Mouse (Mus musculus): ENCODE data around the gene Clybl. TPM values are rescaled to one million over a fixed set of nuclear protein-coding genes. Genes with fewer than 3 reads are reported as not detected.

The Clybl gene
- total and polyA plus RNA-seq, 3 experiments = 16.5 to 25.7 (median 18.7) TPM

GRCm38 (mm10) chr14:122230621-122231025 is 49.1 kb downstream of the Clybl start:
- peaks cover 0 to 3% of the 10 kb centered on the region in 2 experiments for H3K36me3 ChIP-seq (replicated peaks in 1 of 2; ENCODE audit: control insufficient read depth in 1 of 2, insufficient read depth in 1 of 2, low read length in 1 of 2)
- dilution Hi-C loops (cut with MboI; ENCODE audit: extremely low pct_ligation_motif_present, extremely low pct_unique_long_range_greater_than_20kb, low sequenced_read_pairs) (no loop called here), in situ Hi-C loops (cut with MboI; ENCODE audit: low pct_ligation_motif_present, low pct_unique_long_range_greater_than_20kb, low sequenced_read_pairs) (no loop called here)
- no peaks in the 10 kb centered on the region for H3K9me3 ChIP-seq (replicated peaks; ENCODE audit: low read length)
- H3K9ac ChIP-seq (ENCODE audit: insufficient read depth, low read depth) = no peak overlapping the region
- H3K4me1 ChIP-seq (ENCODE audit: control insufficient read depth in 1 of 2, insufficient read depth in 2 of 2) = no peaks in the 10 kb centered on the region
- no peak overlapping the region for H3K27ac ChIP-seq (ENCODE audit: insufficient read depth, low read depth)
- no peak overlapping the region for H3K4me3 ChIP-seq (replicated peaks in 1 of 3; ENCODE audit: low read depth in 2 of 3, low read length in 2 of 3, poor library complexity in 1 of 3)
- H3K4me2 ChIP-seq (ENCODE audit: insufficient read depth, low read depth, poor library complexity, severe bottlenecking) = no peak overlapping the region
- TF ChIP-seq TCF12 (IDR thresholded peaks at IDR 0.05; ENCODE audit: low read depth, low read length) = no peak
- no peak for TF ChIP-seq PAX5 (IDR thresholded peaks at IDR 0.05; ENCODE audit: low read length)
- TF ChIP-seq RCOR1 (conservative IDR thresholded peaks at IDR 0.05; ENCODE audit: low read depth, low read length) = no peak
- no peak for TF ChIP-seq E2F4 (IDR thresholded peaks at IDR 0.05; ENCODE audit: insufficient replicate concordance, low read depth, low read length)
- TF ChIP-seq JUND (conservative IDR thresholded peaks at IDR 0.05; ENCODE audit: low read depth, low read length) = no peak
- TF ChIP-seq POLR2A (IDR thresholded peaks at IDR 0.05; ENCODE audit: low read depth, low read length) = no peak
- no peak for TF ChIP-seq USF2 (conservative IDR thresholded peaks at IDR 0.05; ENCODE audit: low read depth, low read length)
- TF ChIP-seq SIN3A (IDR thresholded peaks at IDR 0.05; ENCODE audit: low read length) = no peak
- DNase-seq (ENCODE audit: extremely low read depth) = no peak
- H3K79me2 ChIP-seq (replicated peaks; ENCODE audit: control insufficient read depth, extremely low read depth, insufficient read depth, poor library complexity, severe bottlenecking) = no peaks in the 10 kb centered on the region
- no peaks in the 10 kb centered on the region for H3K27me3 ChIP-seq (replicated peaks)

- TF ChIP-seq MAFK (IDR thresholded peaks at IDR 0.05; ENCODE audit: insufficient replicate concordance, low read length) = no peak
- TF ChIP-seq NRF1 (IDR thresholded peaks at IDR 0.05; ENCODE audit: low read depth, low read length) = no peak
- TF ChIP-seq ZNF384 (IDR thresholded peaks at IDR 0.05; ENCODE audit: low read depth, low read length) = no peak
- TF ChIP-seq JUND (conservative IDR thresholded peaks at IDR 0.05; ENCODE audit: low read depth, low read length) = no peak
- no peak for TF ChIP-seq ZMIZ1 (IDR thresholded peaks at IDR 0.05; ENCODE audit: low read depth, low read length)
- Histone ChIP-seq H3K4me3 (replicated peaks in 1 of 3; ENCODE audit: low read depth in 2 of 3, low read length in 2 of 3, poor library complexity in 1 of 3) (no peak overlapping the region), H3K79me2 (replicated peaks; ENCODE audit: control insufficient read depth, extremely low read depth, insufficient read depth, poor library complexity, severe bottlenecking) (no peaks in the 10 kb centered on the region), H3K9ac (ENCODE audit: insufficient read depth, low read depth) (no peak overlapping the region), H3K9me3 (replicated peaks; ENCODE audit: low read length) (no peaks in the 10 kb centered on the region), H3K27ac (ENCODE audit: insufficient read depth, low read depth) (no peak overlapping the region), H3K4me2 (ENCODE audit: insufficient read depth, low read depth, poor library complexity, severe bottlenecking) (no peak overlapping the region), H3K36me3 (replicated peaks in 1 of 2; ENCODE audit: control insufficient read depth in 1 of 2, insufficient read depth in 1 of 2, low read length in 1 of 2) (peaks cover 0 to 3% of the 10 kb centered on the region in 2 experiments), H3K27me3 (replicated peaks) (no peaks in the 10 kb centered on the region), H3K4me1 (ENCODE audit: control insufficient read depth in 1 of 2, insufficient read depth in 2 of 2) (no peaks in the 10 kb centered on the region)
- dilution Hi-C loops (cut with MboI; ENCODE audit: extremely low pct_ligation_motif_present, extremely low pct_unique_long_range_greater_than_20kb, low sequenced_read_pairs) = no loop called here
- DNase-seq (ENCODE audit: extremely low read depth) = no peak
- in situ Hi-C loops (cut with MboI; ENCODE audit: low pct_ligation_motif_present, low pct_unique_long_range_greater_than_20kb, low sequenced_read_pairs) = no loop called here
These were observed 49.6 kb downstream of the Clybl start for GRCm38 (mm10) chr14:122231073-122231472.

- no peak overlapping the region for H3K4me3 ChIP-seq (replicated peaks in 1 of 3; ENCODE audit: low read depth in 2 of 3, low read length in 2 of 3, poor library complexity in 1 of 3)
- peaks cover 0 to 3% of the 10 kb centered on the region in 2 experiments for H3K36me3 ChIP-seq (replicated peaks in 1 of 2; ENCODE audit: control insufficient read depth in 1 of 2, insufficient read depth in 1 of 2, low read length in 1 of 2)
- dilution Hi-C loops (cut with MboI; ENCODE audit: extremely low pct_ligation_motif_present, extremely low pct_unique_long_range_greater_than_20kb, low sequenced_read_pairs) (no loop called here), in situ Hi-C loops (cut with MboI; ENCODE audit: low pct_ligation_motif_present, low pct_unique_long_range_greater_than_20kb, low sequenced_read_pairs) (no loop called here)
- H3K79me2 ChIP-seq (replicated peaks; ENCODE audit: control insufficient read depth, extremely low read depth, insufficient read depth, poor library complexity, severe bottlenecking) = no peaks in the 10 kb centered on the region
- no peak overlapping the region for H3K27ac ChIP-seq (ENCODE audit: insufficient read depth, low read depth)
- TF ChIP-seq MXI1 (IDR thresholded peaks at IDR 0.05; ENCODE audit: low read depth, low read length) (no peak), TBP (conservative IDR thresholded peaks at IDR 0.05; ENCODE audit: low read depth, low read length) (no peak), ZNF384 (IDR thresholded peaks at IDR 0.05; ENCODE audit: low read depth, low read length) (no peak), KAT2A (IDR thresholded peaks at IDR 0.05; ENCODE audit: insufficient replicate concordance, low read length) (no peak), UBTF (IDR thresholded peaks at IDR 0.05; ENCODE audit: low read depth, low read length) (no peak), ETS1 (conservative IDR thresholded peaks at IDR 0.05; ENCODE audit: low read depth, low read length) (no peak), NELFE (IDR thresholded peaks at IDR 0.05; ENCODE audit: low read depth, low read length) (no peak), RAD21 (IDR thresholded peaks at IDR 0.05; ENCODE audit: low read depth, low read length) (no peak), IRF4 (IDR thresholded peaks at IDR 0.05; ENCODE audit: low read depth, low read length) (no peak), POLR2AphosphoS2 (IDR thresholded peaks at IDR 0.05; ENCODE audit: low read depth, low read length) (no peak), NRF1 (IDR thresholded peaks at IDR 0.05; ENCODE audit: low read depth, low read length) (no peak), TCF12 (IDR thresholded peaks at IDR 0.05; ENCODE audit: low read depth, low read length) (no peak), JUN (IDR thresholded peaks at IDR 0.05; ENCODE audit: insufficient read depth, low read depth, low read length) (no peak)
- no peaks in the 10 kb centered on the region for H3K27me3 ChIP-seq (replicated peaks)
- no peak overlapping the region for H3K4me2 ChIP-seq (ENCODE audit: insufficient read depth, low read depth, poor library complexity, severe bottlenecking)
- H3K9ac ChIP-seq (ENCODE audit: insufficient read depth, low read depth) = no peak overlapping the region
- no peaks in the 10 kb centered on the region; a peak in 1 of 4 replicates for H3K4me1 ChIP-seq (ENCODE audit: control insufficient read depth in 1 of 2, insufficient read depth in 2 of 2)
- H3K9me3 ChIP-seq (replicated peaks; ENCODE audit: low read length) = no peaks in the 10 kb centered on the region
- no peak for DNase-seq (ENCODE audit: extremely low read depth)
These were observed 51.8 kb downstream of the Clybl start for GRCm38 (mm10) chr14:122233212-122233714.

Data from CH12.LX (cell line).